Mouse (Mus musculus) spleen, adult 2 months (tissue): ENCODE data around the gene Ccdc12. TPM values are rescaled to one million over a fixed set of nuclear protein-coding genes. Genes with fewer than 3 reads are reported as not detected.

ENCODE experiments used
- DNase-seq, 2 experiments: peaks; one replicate each; pipeline versions ENCODE4 v3.0.0 to v3.0.0-alpha.2; 2012 to 2021; ENCODE audit warnings: low spot score in 2 of 2, low read depth in 1 of 2
- H3K27ac ChIP-seq: fragments of 200-500 bp; 2 replicates; pipeline ENCODE4 v1.5.1; 2012; ENCODE audit warnings: low read length, inconsistent platforms; ENCODE audit not compliant: insufficient read depth
- H3K27me3 ChIP-seq: fragments of 200-500 bp; 2 replicates; pipeline ENCODE4 v1.6.1; 2012; ENCODE audit warnings: mild to moderate bottlenecking, moderate library complexity, low read length, inconsistent platforms; ENCODE audit not compliant: control insufficient read depth, insufficient read depth
- H3K36me3 ChIP-seq: fragments of 200-500 bp; 2 replicates; pipeline ENCODE4 v1.6.1; 2012; ENCODE audit warnings: mild to moderate bottlenecking, low read length, inconsistent platforms; ENCODE audit not compliant: control insufficient read depth, insufficient read depth
- H3K4me1 ChIP-seq: fragments of 200-500 bp; 2 replicates; pipeline ENCODE4 v1.6.1; 2011; ENCODE audit warnings: inconsistent platforms; ENCODE audit not compliant: control insufficient read depth, insufficient read depth, insufficient read length
- H3K4me3 ChIP-seq: fragments of 200-500 bp; 2 replicates; pipeline ENCODE4 v1.5.1; 2011; ENCODE audit warnings: mild to moderate bottlenecking, inconsistent platforms; ENCODE audit not compliant: insufficient read depth, insufficient read length; ENCODE audit errors: extremely low read depth
- CTCF ChIP-seq: fragments of 200-500 bp; IDR thresholded peaks from 2 replicates; pipeline ENCODE4 v1.5.1; 2011; ENCODE audit warnings: mild to moderate bottlenecking, inconsistent platforms; ENCODE audit not compliant: insufficient read depth, insufficient read length, insufficient replicate concordance; ENCODE audit errors: extremely low read depth
- POLR2A ChIP-seq: fragments of 200-500 bp; IDR thresholded peaks from 2 replicates; pipeline ENCODE4 v1.6.1; 2011; ENCODE audit warnings: low read depth, low read length, inconsistent platforms
- WGBS: fragments of 180-500 bp; shearing (Covaris S2); methylation state at CpG from one replicate; pipeline ENCODE4 v1.1.7; 2018; 5-methylcytosine and 5-hydroxymethylcytosine counted together
- polyA plus RNA-seq: library from polyadenylated mRNA; depleted of rRNA; stranded (reverse); fragments of >200 nt; gene quantifications from 2 replicates; pipeline ENCODE4 v1.2.3, GENCODE M21; 2012

Ccdc12 gene
- polyA plus RNA-seq, 1 experiment, result 103 TPM

- TF ChIP-seq POLR2A, result no peak
- TF ChIP-seq CTCF, result no peak
- H3K36me3 ChIP-seq, result peaks cover 3% of the 10 kb centered on the region
- no peaks in the 10 kb centered on the region for H3K27me3 ChIP-seq
- no peak overlapping the region for H3K4me3 ChIP-seq
- peaks cover 23% of the 10 kb centered on the region; the same call in 1 of the 2 replicates for H3K4me1 ChIP-seq
- no peak overlapping the region for H3K27ac ChIP-seq
- DNase-seq, result no peak
- 73% methylated on average over 10 of the region's 10 CpGs for WGBS
Observed at GRCm38 (mm10) chr9:110644295-110644694, 12.0 kb upstream of the Ccdc12 start.

GRCm38 (mm10) chr9:110645219-110645618 lies 11.1 kb upstream of the Ccdc12 start:
- DNase-seq, result peak in 1 of 2 experiments; percentile 81
- H3K36me3 ChIP-seq, result peaks cover 2% of the 10 kb centered on the region; the same call in 1 of the 2 replicates
- peak overlapping the region; percentile 43 for H3K4me3 ChIP-seq
- H3K27me3 ChIP-seq, result no peaks in the 10 kb centered on the region
- H3K4me1 ChIP-seq, result peaks cover 23% of the 10 kb centered on the region; the same call in 1 of the 2 replicates
- TF ChIP-seq CTCF (no peak), POLR2A (no peak)
- peak overlapping the region; percentile 74 for H3K27ac ChIP-seq
- 5% methylated on average over 9 of the region's 9 CpGs for WGBS

GRCm38 (mm10) chr9:110649775-110650174 lies 6.5 kb upstream of the Ccdc12 start:
- Histone ChIP-seq H3K36me3 (no peaks in the 10 kb centered on the region), H3K27me3 (no peaks in the 10 kb centered on the region), H3K4me3 (no peak overlapping the region), H3K27ac (no peak overlapping the region), H3K4me1 (peaks cover 22% of the 10 kb centered on the region; the same call in 1 of the 2 replicates)
- DNase-seq, result no peak
- no peak for TF ChIP-seq CTCF
- TF ChIP-seq POLR2A, result no peak

- no peak for DNase-seq
- Histone ChIP-seq H3K4me3 (peak overlapping the region; percentile 80; the same call in 1 of the 2 replicates), H3K36me3 (no peaks in the 10 kb centered on the region), H3K27ac (peak overlapping the region; percentile 48), H3K4me1 (peaks cover 17% of the 10 kb centered on the region; the same call in 1 of the 2 replicates), H3K27me3 (no peaks in the 10 kb centered on the region)
- 8% methylated on average over 13 of the region's 13 CpGs for WGBS
- no peak for TF ChIP-seq CTCF
- TF ChIP-seq POLR2A, result no peak
Observed at GRCm38 (mm10) chr9:110651931-110652722, 4.2 kb upstream of the Ccdc12 start.

GRCm38 (mm10) chr9:110652963-110653654 lies 3.2 kb upstream of the Ccdc12 start:
- Histone ChIP-seq H3K4me3 (peak overlapping the region; percentile 80), H3K27ac (peak overlapping the region; percentile 73), H3K27me3 (no peaks in the 10 kb centered on the region), H3K36me3 (no peaks in the 10 kb centered on the region), H3K4me1 (peaks cover 23% of the 10 kb centered on the region; the same call in 1 of the 2 replicates)
- TF ChIP-seq POLR2A (no peak), CTCF (no peak)
- DNase-seq, result no peak
- WGBS, result 5% methylated on average over 14 of the region's 14 CpGs

GRCm38 (mm10) chr9:110653655-110654461 lies 2.4 kb upstream of the Ccdc12 start, which contains the start of gene Nbeal2:
Gene Nbeal2 (minus strand): TSS chr9:110654161.
- Histone ChIP-seq H3K27ac (peak within 1 kb of the TSS; percentile 73), H3K4me1 (peaks cover 23% of the 10 kb centered on the region; the same call in 1 of the 2 replicates), H3K36me3 (no peaks in the 10 kb centered on the region), H3K27me3 (no peaks in the 10 kb centered on the region), H3K4me3 (peak within 1 kb of the TSS; percentile 80)
- DNase-seq, result peak; percentile 75 to 91
- WGBS, result under 1% methylated on average over 75 of the region's 75 CpGs
- TF ChIP-seq CTCF (no peak), POLR2A (peak; percentile 30; the same call in 1 of the 2 replicates)
